Mouse (Mus musculus) cerebellum, adult 18-20 months (tissue): ENCODE measurements around the gene Il17rc.

Experiments
- DNase-seq, 2 experiments: peaks; one replicate each; pipeline ENCODE4 v3.0.0; 2021

Il17rc gene

GRCm38 (mm10) chr6:113457952-113458534, 13.2 kb upstream of the Il17rc start, which contains the start of gene Il17re:
Gene Il17re, plus strand, starts transcription at chr6:113458484.
- DNase-seq, result no peak

DNA sequence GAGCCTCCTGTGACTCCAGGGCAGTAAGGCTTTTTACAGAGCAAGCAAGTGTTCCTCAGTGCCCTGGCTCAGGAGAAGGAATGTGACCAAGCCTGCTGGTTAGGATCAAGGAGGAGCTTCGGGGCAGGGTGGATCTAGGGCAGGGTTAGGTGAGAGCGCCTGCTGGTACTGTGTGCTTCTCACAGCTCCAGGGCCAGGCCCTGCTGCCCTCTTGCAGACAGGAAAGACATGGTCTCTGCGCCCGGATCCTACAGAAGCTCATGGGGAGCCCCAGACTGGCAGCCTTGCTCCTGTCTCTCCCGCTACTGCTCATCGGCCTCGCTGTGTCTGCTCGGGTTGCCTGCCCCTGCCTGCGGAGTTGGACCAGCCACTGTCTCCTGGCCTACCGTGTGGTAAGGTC, 12.6 kb upstream of the Il17rc start:
- DNase-seq, result peak; percentile 46 to 57

GRCm38 (mm10) chr6:113464040-113464439, 7.2 kb upstream of the Il17rc start:
- DNase-seq, result no peak

GRCm38 (mm10) chr6:113465602-113466001, 5.6 kb upstream of the Il17rc start:
- peak in 1 of 2 experiments; percentile 32 for DNase-seq

DNA sequence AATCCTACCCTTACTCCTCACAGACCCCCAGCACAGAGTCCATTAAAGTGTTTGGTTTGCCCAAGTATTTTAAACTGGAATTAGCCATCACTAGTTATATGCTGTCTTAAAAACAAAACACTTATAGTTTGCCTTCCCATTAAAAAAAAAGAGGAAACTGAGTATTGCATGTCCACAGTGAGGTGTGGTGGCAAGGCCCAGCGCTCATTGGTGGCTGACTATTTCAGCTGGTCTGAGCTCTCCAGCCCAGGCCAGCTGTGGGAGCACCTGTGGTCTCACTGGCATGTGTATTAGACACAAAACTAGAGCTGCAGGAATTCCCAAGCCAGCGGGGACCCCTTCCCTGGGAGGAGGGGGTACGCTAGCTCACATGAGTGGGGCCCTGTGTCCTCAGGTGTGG, 2.7 kb upstream of the Il17rc start:
- DNase-seq, result no peak

GRCm38 (mm10) chr6:113469021-113469420, 2.2 kb upstream of the Il17rc start:
- peak; percentile 73 to 80 for DNase-seq

GRCm38 (mm10) chr6:113469432-113469831, 1.8 kb upstream of the Il17rc start:
- peak; percentile 83 to 85 for DNase-seq

DNA sequence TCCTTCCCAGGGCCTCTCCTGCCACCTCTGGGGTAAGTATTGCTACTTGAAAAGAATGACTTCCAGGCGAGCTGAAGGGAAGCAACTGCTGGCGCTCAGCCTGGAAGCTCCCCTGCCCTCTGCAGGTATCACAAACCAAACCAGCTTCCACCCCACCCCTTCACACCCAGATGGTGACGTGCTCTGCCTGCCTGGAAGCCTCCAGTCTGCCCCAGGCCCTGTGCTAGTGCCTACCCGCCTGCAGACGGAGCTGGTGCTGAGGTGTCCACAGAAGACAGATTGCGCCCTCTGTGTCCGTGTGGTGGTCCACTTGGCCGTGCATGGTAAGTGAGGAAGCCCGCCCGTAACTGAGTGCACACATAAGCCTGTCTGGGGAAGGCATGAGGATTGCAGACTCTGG, 834 bp downstream of the Il17rc start:
- no peak for DNase-seq

DNA sequence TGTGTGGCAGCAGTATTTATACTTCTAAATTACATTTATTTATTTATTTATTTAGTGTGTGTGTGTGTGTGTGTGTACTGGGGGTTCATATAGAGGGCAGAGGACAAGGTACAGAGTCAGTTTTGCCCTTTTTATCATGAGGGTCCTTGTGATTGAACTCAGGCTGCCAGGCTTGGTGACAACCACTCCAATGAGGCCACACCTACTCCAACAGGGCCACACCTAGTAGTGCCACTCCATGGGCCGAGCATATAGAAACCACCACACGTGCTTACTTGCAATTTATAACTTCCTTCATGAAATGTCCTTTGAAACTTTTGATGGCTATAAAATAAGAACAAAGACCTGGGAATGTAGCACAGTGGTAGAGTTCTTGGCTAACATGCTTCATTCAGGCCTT, 2.0 kb downstream of the Il17rc start:
- DNase-seq, result no peak

GRCm38 (mm10) chr6:113473715-113474114, 2.5 kb downstream of the Il17rc start:
- DNase-seq, result no peak

DNA sequence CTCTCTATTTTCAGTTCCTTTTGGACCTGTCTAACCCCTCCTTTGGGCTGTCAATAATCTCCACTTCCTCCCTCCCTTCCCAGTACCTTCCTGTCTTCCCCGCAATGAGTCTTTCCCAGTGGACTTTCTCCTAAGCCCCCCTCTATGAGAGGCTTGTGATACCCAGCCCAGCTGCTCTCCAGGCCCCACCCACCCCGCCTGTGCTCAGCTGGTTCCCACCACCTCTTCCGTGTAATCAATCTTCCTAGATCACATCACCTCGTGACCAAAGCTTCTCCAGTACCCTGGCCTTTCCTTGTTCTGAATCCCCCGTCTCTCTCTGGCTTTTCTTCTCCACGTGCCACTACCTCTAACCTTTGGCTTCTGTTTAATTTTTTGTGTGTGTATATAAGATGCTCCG, 6.1 kb downstream of the Il17rc start:
- no peak for DNase-seq

DNA sequence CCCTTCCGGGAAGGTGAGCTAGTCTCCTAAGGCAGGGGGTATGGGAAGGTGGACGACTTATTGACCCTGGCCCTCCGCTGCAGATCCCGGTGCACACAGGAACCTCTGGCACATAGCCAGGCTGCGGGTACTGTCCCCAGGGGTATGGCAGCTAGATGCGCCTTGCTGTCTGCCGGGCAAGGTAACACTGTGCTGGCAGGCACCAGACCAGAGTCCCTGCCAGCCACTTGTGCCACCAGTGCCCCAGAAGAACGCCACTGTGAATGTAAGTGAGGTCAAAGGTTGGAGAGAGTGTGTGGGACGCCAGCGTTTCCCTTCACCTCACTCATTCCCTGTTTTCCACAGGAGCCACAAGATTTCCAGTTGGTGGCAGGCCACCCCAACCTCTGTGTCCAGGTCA, 7.7 kb downstream of the Il17rc start:
- no peak for DNase-seq

DNA sequence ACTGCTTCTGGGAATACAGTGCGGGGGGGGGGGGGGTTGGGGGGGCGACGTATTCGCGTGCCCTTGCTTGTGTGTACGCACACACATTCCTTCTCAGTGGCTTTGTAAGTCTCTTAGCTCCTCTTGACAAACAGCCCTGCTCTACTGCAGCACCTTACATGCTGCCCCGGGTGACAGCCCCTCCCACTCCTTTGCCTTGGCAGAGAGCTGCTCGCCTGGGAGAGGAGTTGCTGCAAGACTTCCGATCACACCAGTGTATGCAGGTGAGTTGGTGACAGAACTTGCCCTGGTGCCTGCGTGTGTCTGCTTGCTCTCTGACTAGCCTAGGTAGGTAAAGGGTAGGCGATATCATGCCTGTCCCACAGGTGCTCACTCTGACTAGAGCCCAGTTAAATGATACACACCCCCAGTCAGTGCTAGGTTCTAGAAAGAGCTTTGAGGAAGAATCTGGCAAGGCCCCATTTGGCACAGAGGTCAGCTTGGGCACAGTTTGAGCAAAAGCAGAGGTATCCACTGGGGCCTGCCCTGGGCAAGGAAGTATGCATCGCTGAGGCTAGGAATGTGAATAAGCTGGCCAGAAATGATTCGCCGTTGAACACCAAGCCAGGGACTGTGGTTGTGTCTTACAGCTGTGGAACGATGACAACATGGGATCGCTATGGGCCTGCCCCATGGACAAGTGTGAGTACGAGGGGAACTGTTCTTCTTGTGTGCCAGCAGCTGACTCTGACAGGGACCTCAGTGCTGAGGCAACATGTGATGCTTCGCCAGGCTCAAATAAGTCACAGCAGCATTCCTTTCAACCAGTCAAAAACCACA, 9.5 kb downstream of the Il17rc start:
- DNase-seq, result peak in 1 of 2 experiments; percentile 36

GRCm38 (mm10) chr6:113482477-113483099, 11.4 kb downstream of the Il17rc start:
- DNase-seq, result peak; percentile 70 to 80

GRCm38 (mm10) chr6:113483100-113483615, 11.9 kb downstream of the Il17rc start, which contains the start of gene Creld1:
Gene Creld1, plus strand, starts transcription at chr6:113483297.
- peak; percentile 96 to 98 for DNase-seq

GRCm38 (mm10) chr6:113483729-113484128, 12.5 kb downstream of the Il17rc start:
- DNase-seq, result peak; percentile 52 to 60

GRCm38 (mm10) chr6:113487125-113487576, 15.9 kb downstream of the Il17rc start:
- peak in 1 of 2 experiments; percentile 27 for DNase-seq

DNA sequence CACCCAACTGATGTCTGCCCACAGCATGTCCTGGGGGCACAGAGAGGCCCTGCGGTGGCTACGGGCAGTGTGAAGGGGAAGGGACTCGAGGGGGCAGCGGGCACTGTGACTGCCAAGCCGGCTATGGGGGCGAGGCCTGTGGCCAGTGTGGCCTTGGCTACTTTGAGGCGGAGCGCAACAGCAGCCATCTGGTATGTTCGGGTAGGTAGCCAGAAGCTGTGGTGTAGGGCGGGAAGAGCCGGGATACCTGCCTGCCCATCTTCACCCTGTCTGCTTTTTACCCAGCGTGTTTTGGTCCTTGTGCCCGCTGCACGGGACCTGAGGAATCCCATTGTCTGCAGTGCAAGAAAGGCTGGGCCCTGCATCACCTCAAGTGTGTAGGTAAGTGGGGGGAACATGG, 18.2 kb downstream of the Il17rc start:
- peak in 1 of 2 experiments; percentile 64 for DNase-seq

DNA sequence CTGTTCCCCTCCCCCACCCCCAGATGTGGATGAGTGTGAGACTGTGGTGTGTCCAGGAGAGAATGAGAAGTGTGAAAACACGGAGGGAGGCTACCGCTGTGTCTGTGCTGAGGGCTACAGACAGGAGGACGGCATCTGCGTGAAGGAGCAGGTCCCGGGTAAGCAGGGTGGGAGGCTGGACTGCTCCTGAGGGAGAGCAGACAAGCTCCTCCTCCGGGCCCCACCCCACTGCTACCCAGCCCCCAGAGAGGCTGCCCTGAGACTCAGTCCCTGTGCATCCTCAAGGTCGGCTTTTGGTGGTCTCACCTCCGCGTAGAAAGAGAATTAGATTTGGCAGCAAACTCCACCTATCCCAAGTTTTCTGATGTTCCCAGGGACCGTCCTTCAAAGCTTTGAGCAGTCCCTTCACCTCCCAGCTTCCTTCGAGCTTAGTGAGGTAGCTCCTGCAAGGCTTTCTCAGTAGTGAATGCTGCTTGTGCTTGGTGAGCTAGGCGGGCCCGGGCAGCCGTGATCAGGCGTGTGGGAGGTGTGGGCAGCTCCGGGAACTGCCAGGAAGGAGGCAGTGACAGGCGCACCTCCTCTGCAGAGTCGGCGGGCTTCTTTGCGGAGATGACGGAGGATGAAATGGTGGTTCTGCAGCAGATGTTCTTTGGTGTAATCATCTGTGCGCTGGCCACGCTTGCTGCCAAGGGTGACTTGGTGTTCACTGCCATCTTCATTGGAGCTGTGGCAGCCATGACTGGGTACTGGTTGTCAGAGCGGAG, 21.1 kb downstream of the Il17rc start:
- no peak for DNase-seq

GRCm38 (mm10) chr6:113494258-113494788, 23.1 kb downstream of the Il17rc start:
- DNase-seq, result peak; percentile 44 to 69

DNA sequence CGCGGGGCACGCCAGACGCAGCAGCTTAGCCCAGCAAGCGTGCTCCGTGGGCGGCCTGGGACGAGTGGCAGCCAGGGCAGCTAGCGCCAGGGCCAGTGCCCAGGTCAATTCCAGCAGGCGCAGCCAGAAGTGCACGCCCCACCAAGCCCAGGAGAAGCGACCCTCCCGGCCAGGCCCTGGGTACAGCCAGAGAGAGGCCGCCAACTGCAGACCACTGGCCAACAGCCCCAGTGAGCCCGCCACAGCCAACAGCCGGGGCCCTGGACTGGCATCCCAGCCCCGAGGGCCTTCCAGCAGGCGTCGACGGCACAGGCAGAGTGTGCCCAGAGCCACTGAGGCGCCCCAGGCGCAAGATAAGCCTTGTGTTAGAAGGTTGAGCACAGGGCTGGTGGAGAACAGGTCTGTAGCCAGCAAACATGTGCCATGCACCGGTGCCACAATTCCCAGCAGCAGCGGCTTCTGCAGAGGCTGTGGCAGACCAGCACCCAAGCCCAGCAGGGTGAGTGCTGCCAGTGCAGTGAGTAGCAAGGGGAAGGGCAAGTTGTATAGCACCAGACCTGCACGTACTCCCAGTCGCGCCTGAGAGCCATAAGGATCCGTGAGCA, 23.9 kb downstream of the Il17rc start:
- no peak for DNase-seq

DNA sequence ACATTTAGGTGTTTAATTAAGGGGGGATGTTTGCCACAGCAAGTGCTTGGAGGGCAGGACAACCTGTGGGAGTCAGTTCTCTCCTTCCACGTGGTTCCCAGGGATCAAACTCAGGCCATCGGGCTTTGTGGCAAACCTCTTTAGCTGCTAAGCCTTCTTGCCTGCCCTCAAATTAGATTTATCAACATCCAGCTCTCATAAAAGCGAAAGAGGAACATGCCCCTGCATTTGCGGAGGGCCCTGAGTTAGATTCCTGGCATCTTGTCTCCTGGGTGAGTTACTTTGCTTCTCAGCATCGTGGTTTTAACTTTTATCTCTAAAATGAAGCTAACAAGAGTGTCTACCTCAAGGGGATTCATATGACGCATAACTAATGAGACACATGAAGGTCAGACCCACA, 28.1 kb downstream of the Il17rc start:
- DNase-seq, result no peak
